Mouse (Mus musculus) liver, postnatal 0 days (tissue): ENCODE measurements around the gene Oxt.

Experiments
- CTCF ChIP-seq: sonication (generic); IDR thresholded peaks from 2 replicates; pipeline ENCODE4 v1.5.1; 2016; ENCODE audit warnings: antibody characterized with exemption, low read depth
- EP300 ChIP-seq: IDR thresholded peaks from 2 replicates; pipeline ENCODE4 v1.6.1; 2016; ENCODE audit warnings: antibody characterized with exemption, low read depth, mild to moderate bottlenecking

GRCm38 (mm10) chr2:130563212-130564055, 12.5 kb upstream of the Oxt start, which contains the start of gene Mrps26:
- peak; percentile 55 for TF ChIP-seq CTCF
- TF ChIP-seq EP300 = no peak
